Mouse (Mus musculus) forebrain, embryonic 16.5 days (tissue): ENCODE results near the gene Med20. TPM values are rescaled to one million over a fixed set of nuclear protein-coding genes. Genes with fewer than 3 reads are reported as not detected.

ENCODE experiments used
- ATAC-seq: fragments of 200-750 bp; cut with Nextera tagmentation; 2 replicates; pipeline ENCODE4 v1.8.0; 2017; ENCODE audit warnings: mild to moderate bottlenecking, moderate library complexity
- H3K27ac ChIP-seq: fragments of 300-500 bp; sonication (generic); 2 replicates; pipeline ENCODE4 v1.5.1; 2014; ENCODE audit warnings: low read length, control low read depth
- H3K27me3 ChIP-seq: fragments of 300-500 bp; sonication (generic); replicated peaks from 2 replicates; pipeline ENCODE4 v1.6.1; 2014; ENCODE audit warnings: low read length; ENCODE audit not compliant: control insufficient read depth, insufficient read depth
- H3K36me3 ChIP-seq: fragments of 300-500 bp; sonication (generic); 2 replicates; pipeline ENCODE4 v1.6.1; 2014; ENCODE audit not compliant: control insufficient read depth, insufficient read depth
- H3K4me1 ChIP-seq: fragments of 300-500 bp; sonication (generic); replicated peaks from 2 replicates; pipeline ENCODE4 v1.6.1; 2014; ENCODE audit warnings: low read length; ENCODE audit not compliant: control insufficient read depth, insufficient read depth
- H3K4me2 ChIP-seq: fragments of 300-500 bp; sonication (generic); 2 replicates; pipeline ENCODE4 v1.6.1; 2014; ENCODE audit warnings: mild to moderate bottlenecking, low read length, control low read depth
- H3K4me3 ChIP-seq: fragments of 300-500 bp; sonication (generic); replicated peaks from 2 replicates; pipeline ENCODE4 v1.5.1; 2014; ENCODE audit warnings: mild to moderate bottlenecking, low read length, control low read depth
- H3K9ac ChIP-seq: fragments of 300-500 bp; sonication (generic); replicated peaks from 2 replicates; pipeline ENCODE4 v1.6.1; 2014; ENCODE audit warnings: low read depth, low read length, control low read depth
- H3K9me3 ChIP-seq: fragments of 300-500 bp; sonication (generic); 2 replicates; pipeline ENCODE4 v1.6.1; 2016; ENCODE audit warnings: low read length; ENCODE audit not compliant: control insufficient read depth
- WGBS: fragments of 180-500 bp; shearing (Covaris S2); extraction: QIAGEN DNeasy Blood & Tissue Kit; methylation state at CpG from one replicate; pipeline ENCODE4 v1.1.7; 2014; 5-methylcytosine and 5-hydroxymethylcytosine counted together
- polyA plus RNA-seq: library from polyadenylated mRNA; unstranded; fragments of >200 nt; fragmentation: Nextera tagmentation; extraction: Ambion mirVana; gene quantifications from 2 replicates; pipeline ENCODE4 v1.2.1, GENCODE M21; 2015

Med20 gene
- polyA plus RNA-seq, 1 experiment from 2014 or later, result 51.6 TPM

GRCm38 (mm10) chr17:47574028-47574427 is 37.4 kb upstream of the Med20 start:
- H3K4me1 ChIP-seq, result no peaks in the 10 kb centered on the region
- 77% methylated on average over 8 of the region's 8 CpGs for WGBS
- no peaks in the 10 kb centered on the region for H3K9me3 ChIP-seq
- no peak overlapping the region for H3K4me3 ChIP-seq
- H3K9ac ChIP-seq, result no peak overlapping the region
- H3K27me3 ChIP-seq, result no peaks in the 10 kb centered on the region
- no peak overlapping the region for H3K4me2 ChIP-seq
- ATAC-seq, result no peak
- no peaks in the 10 kb centered on the region for H3K36me3 ChIP-seq
- no peak overlapping the region for H3K27ac ChIP-seq

GRCm38 (mm10) chr17:47574830-47575229 is 36.6 kb upstream of the Med20 start:
- Histone ChIP-seq H3K4me1 (no peaks in the 10 kb centered on the region), H3K36me3 (no peaks in the 10 kb centered on the region), H3K27ac (no peak overlapping the region), H3K27me3 (no peaks in the 10 kb centered on the region), H3K9ac (no peak overlapping the region), H3K4me2 (no peak overlapping the region), H3K9me3 (no peaks in the 10 kb centered on the region), H3K4me3 (no peak overlapping the region)
- WGBS, result 78% methylated on average over 11 of the region's 11 CpGs
- ATAC-seq, result no peak

- no peaks in the 10 kb centered on the region for H3K27me3 ChIP-seq
- H3K36me3 ChIP-seq, result no peaks in the 10 kb centered on the region
- H3K9me3 ChIP-seq, result no peaks in the 10 kb centered on the region
- H3K4me2 ChIP-seq, result no peak overlapping the region
- no peak overlapping the region for H3K4me3 ChIP-seq
- H3K9ac ChIP-seq, result no peak overlapping the region
- no peak overlapping the region for H3K27ac ChIP-seq
- ATAC-seq, result no peak
- H3K4me1 ChIP-seq, result no peaks in the 10 kb centered on the region
- WGBS, result 92% methylated on average over 6 of the region's 6 CpGs
Observed at GRCm38 (mm10) chr17:47578655-47579054, 32.7 kb upstream of the Med20 start.

GRCm38 (mm10) chr17:47580962-47581361 is 30.4 kb upstream of the Med20 start:
- H3K36me3 ChIP-seq, result no peaks in the 10 kb centered on the region
- no peak overlapping the region for H3K4me2 ChIP-seq
- H3K4me1 ChIP-seq, result no peaks in the 10 kb centered on the region
- ATAC-seq, result no peak
- no peak overlapping the region for H3K4me3 ChIP-seq
- H3K9ac ChIP-seq, result no peak overlapping the region
- 92% methylated on average over 4 of the region's 4 CpGs for WGBS
- H3K27ac ChIP-seq, result no peak overlapping the region
- no peaks in the 10 kb centered on the region for H3K9me3 ChIP-seq
- no peaks in the 10 kb centered on the region for H3K27me3 ChIP-seq

DNA sequence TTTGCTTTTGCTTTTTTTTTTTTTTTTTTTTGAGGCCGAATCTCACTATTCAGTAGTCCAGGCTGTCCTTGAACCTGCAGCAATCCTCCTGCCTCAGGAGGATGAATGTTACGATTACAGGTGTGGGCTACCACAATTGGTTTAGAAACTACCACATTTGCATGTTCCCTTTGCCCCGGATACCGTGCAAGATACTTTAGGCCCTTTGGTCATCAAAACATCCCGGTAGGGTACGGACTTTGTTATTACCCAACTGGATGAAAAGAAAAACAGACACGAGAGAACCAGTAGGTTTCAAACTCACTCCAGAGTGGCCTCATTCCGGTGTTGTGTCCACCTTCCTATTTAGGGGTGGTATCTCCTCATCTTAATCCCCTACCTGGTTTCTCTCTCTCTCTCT is 22.9 kb upstream of the Med20 start:
- H3K4me2 ChIP-seq, result no peak overlapping the region
- no peaks in the 10 kb centered on the region for H3K27me3 ChIP-seq
- no peak overlapping the region for H3K27ac ChIP-seq
- no peak for ATAC-seq
- H3K4me3 ChIP-seq, result no peak overlapping the region
- no peaks in the 10 kb centered on the region for H3K36me3 ChIP-seq
- no peak overlapping the region for H3K9ac ChIP-seq
- peaks cover 4% of the 10 kb centered on the region for H3K4me1 ChIP-seq
- no peaks in the 10 kb centered on the region for H3K9me3 ChIP-seq
- WGBS, result 87% methylated on average over 8 of the region's 8 CpGs

DNA sequence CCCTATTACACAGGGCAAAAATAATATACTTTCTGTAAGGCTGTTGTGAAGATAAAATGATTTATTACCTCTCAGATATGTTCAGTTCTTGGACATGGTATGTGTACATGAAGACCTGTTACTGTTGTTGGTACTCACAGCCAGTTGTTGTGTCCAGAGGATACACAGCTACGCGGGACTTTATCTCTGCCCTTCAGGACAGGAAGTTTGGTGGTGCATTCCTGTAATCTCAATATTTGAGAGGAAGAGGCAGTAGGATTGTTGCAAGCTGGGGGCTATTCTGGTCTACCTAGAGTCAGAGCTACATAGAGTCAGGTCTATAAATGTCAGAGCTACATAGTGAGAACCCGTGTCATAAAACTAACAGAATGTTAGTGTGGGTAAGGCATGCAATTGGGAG is 20.3 kb upstream of the Med20 start:
- peaks cover 26% of the 10 kb centered on the region for H3K4me1 ChIP-seq
- H3K4me3 ChIP-seq, result no peak overlapping the region
- no peaks in the 10 kb centered on the region for H3K9me3 ChIP-seq
- H3K27ac ChIP-seq, result no peak overlapping the region
- no peak for ATAC-seq
- no peaks in the 10 kb centered on the region for H3K27me3 ChIP-seq
- H3K4me2 ChIP-seq, result no peak overlapping the region
- no peaks in the 10 kb centered on the region for H3K36me3 ChIP-seq
- 87% methylated on average over 3 of the region's 3 CpGs for whole genome bisulfite sequencing
- H3K9ac ChIP-seq, result no peak overlapping the region

DNA sequence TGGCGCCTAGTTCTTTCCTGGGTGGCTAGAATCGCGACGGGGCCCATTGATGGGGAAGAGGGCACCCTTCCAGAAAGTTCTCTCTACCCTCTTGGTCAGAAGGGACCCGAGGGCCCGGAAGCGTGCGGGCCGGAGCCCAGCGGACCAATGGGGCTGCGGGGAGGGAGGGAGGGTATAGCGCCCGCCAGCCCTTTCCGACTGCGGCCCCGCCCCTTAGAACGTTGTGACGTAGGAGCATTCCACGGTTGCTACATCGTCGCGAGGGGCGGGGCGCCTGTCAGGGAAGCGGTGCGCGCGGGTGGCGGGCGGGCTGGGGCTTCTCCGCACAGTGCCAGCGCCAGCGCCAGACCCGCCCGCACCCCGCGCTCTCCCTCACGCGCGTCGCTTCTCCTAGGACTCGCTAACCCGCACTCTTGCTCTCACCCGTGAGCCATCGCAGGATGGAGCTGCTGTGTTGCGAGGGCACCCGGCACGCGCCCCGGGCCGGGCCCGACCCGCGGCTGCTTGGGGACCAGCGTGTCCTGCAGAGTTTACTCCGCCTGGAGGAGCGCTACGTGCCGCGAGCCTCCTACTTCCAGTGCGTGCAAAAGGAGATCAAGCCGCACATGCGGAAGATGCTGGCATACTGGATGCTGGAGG is 18.0 kb upstream of the Med20 start:
- Histone ChIP-seq H3K4me1 (peaks cover 36% of the 10 kb centered on the region), H3K4me2 (peak overlapping the region; percentile 99), H3K36me3 (no peaks in the 10 kb centered on the region), H3K27me3 (no peaks in the 10 kb centered on the region), H3K9ac (peak overlapping the region; percentile 74), H3K27ac (peak overlapping the region; percentile 73), H3K4me3 (peak overlapping the region; percentile 83), H3K9me3 (no peaks in the 10 kb centered on the region)
- peak; percentile 91 for ATAC-seq
- under 1% methylated on average over 47 of the region's 63 CpGs for WGBS

- ATAC-seq, result no peak; the same call in 1 of the 2 replicates
Observed at GRCm38 (mm10) chr17:47593854-47594182, 17.6 kb upstream of the Med20 start.

GRCm38 (mm10) chr17:47594183-47594968 is 17.0 kb upstream of the Med20 start:
- Histone ChIP-seq H3K27ac (peak overlapping the region; percentile 73), H3K4me2 (peak overlapping the region; percentile 99), H3K27me3 (no peaks in the 10 kb centered on the region), H3K36me3 (no peaks in the 10 kb centered on the region), H3K9me3 (no peaks in the 10 kb centered on the region), H3K4me3 (peak overlapping the region; percentile 83), H3K9ac (peak overlapping the region; percentile 74), H3K4me1 (peaks cover 36% of the 10 kb centered on the region)
- no peak for ATAC-seq
- WGBS, result under 1% methylated on average over 42 of the region's 43 CpGs

More at GRCm38 (mm10) chr17:47593854-47594182, 17.6 kb upstream of the Med20 start:
- Histone ChIP-seq H3K4me2 (peak overlapping the region; percentile 99), H3K4me1 (peaks cover 36% of the 10 kb centered on the region), H3K36me3 (no peaks in the 10 kb centered on the region), H3K4me3 (peak overlapping the region; percentile 83), H3K27ac (peak overlapping the region; percentile 73), H3K9me3 (no peaks in the 10 kb centered on the region), H3K9ac (peak overlapping the region; percentile 74), H3K27me3 (no peaks in the 10 kb centered on the region)
- 2% methylated on average over 13 of the region's 13 CpGs for WGBS
